Mouse (Mus musculus): ENCODE results near the gene Arid2. TPM values are rescaled to one million over a fixed set of nuclear protein-coding genes. Genes with fewer than 3 reads are reported as not detected.
A peak's percentile ranks its signal among the peaks of the same experiment; 100 is the strongest.
"Not testable (repeated sequence)": the region's sequence is repeated elsewhere in the genome, so short reads cannot be mapped to it uniquely, and the experiment has no call there.

Gene Arid2
- polyA plus RNA-seq (2015; fragmentation: Nextera tagmentation; extraction: Ambion mirVana), result 18.3 and 19.5 TPM in 2 replicates

- H3K36me3 ChIP-seq, result no peaks in the 10 kb centered on the region
- WGBS, result under 1% methylated on average over 51 of the region's 67 CpGs
- peak within 1 kb of the TSS; percentile 95 for H3K4me3 ChIP-seq
- H3K27ac ChIP-seq (replicated peaks), result peak within 1 kb of the TSS; percentile 100
- peak within 1 kb of the TSS; percentile 100 for H3K9ac ChIP-seq
- H3K27me3 ChIP-seq, result no peaks in the 10 kb centered on the region
- no peaks in the 10 kb centered on the region for H3K9me3 ChIP-seq
- H3K4me1 ChIP-seq (replicated peaks), result peaks cover 37% of the 10 kb centered on the region
- ATAC-seq (ENCODE audit: low FRiP score, low read depth), result peak; percentile 27
- H3K4me2 ChIP-seq, result peak within 1 kb of the TSS; percentile 86
Measured at GRCm38 (mm10) chr15:96287369-96287975, at the start of gene Arid2. Gene Arid2, plus strand, starts transcription at chr15:96287518.

DNA sequence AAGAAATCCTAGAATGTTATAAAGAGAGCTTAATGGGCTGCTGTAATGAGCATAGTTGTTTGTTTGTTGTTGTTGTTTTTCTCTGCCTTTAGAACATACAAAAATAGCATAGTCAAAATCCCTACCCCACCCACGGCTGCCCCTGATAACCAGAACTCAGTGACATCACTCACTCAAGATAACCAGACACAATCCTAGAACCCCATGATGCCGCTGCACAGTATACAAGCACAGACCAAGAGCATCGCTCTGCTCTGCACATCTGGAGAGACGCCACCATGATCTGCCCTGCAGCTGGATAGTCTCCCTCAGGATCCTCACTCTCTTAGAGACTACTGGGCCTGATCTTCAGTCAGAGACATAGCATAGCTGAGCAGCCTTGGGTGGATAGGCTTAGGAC lies 49.2 kb upstream of the Arid2 start:
- ATAC-seq (ENCODE audit: low FRiP score, low read depth), result no peak
- Histone ChIP-seq H3K9me3 (no peaks in the 10 kb centered on the region), H3K27ac (replicated peaks) (no peak overlapping the region), H3K9ac (no peak overlapping the region), H3K4me1 (replicated peaks) (no peaks in the 10 kb centered on the region), H3K36me3 (no peaks in the 10 kb centered on the region), H3K4me3 (no peak overlapping the region), H3K4me2 (no peak overlapping the region), H3K27me3 (no peaks in the 10 kb centered on the region)
- WGBS, result 96% methylated on average over 4 of the region's 4 CpGs

- Histone ChIP-seq H3K27ac (replicated peaks) (no peak overlapping the region), H3K4me3 (no peak overlapping the region), H3K36me3 (no peaks in the 10 kb centered on the region), H3K9ac (no peak overlapping the region), H3K4me1 (replicated peaks) (no peaks in the 10 kb centered on the region), H3K9me3 (no peaks in the 10 kb centered on the region), H3K4me2 (no peak overlapping the region), H3K27me3 (no peaks in the 10 kb centered on the region)
- no peak for ATAC-seq (ENCODE audit: low FRiP score, low read depth)
- WGBS, result 89% methylated on average over 6 of the region's 6 CpGs
Measured at GRCm38 (mm10) chr15:96244171-96244570, 43.1 kb upstream of the Arid2 start.

DNA sequence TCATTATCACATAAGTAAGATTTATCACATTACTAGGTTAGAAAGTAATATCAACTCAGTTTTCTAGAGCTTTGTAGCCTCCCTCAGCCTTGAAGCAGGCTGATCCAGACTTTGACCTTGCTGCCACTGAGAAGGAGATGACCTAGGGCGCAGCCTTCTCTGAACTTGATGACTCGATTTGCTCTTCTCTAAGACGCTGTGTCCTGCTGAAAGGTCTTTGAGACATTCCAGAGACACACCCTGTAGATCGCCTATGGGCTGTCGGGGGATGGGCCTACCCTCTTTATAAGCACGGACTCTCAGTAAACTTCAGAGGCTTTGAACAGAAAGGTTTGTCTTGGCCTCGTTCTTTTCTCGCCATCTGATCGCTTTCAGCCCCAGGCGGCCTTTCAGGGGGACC lies 42.6 kb upstream of the Arid2 start:
- not testable (repeated sequence) for ATAC-seq (ENCODE audit: low FRiP score, low read depth); H3K9ac ChIP-seq; H3K4me2 ChIP-seq; H3K27ac ChIP-seq (replicated peaks); H3K27me3 ChIP-seq; H3K4me3 ChIP-seq; H3K4me1 ChIP-seq (replicated peaks); H3K9me3 ChIP-seq; H3K36me3 ChIP-seq
- 76% methylated on average over 10 of the region's 10 CpGs for WGBS

DNA sequence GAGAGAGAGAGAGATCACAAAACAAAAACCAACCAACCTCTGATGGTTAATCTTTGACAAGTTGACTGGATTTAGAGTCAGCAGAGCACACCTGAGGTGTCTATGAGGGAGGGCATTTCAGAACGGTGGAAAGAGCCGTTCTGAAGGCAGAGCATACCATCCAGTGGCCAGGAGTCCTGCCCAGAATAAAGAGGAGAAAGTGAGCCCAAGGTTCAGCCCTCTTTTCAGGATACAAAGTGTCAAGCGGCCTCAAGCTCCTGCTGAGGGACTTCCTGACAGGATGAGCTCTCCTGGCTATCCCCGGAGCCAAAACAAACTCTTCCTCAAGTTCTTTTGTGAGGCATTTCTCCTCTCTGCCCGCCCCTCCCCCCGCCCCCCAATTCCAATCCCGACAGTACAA lies 33.5 kb upstream of the Arid2 start:
- Histone ChIP-seq H3K27me3 (no peaks in the 10 kb centered on the region), H3K9ac (peak overlapping the region; percentile 28; the same call in 1 of the 2 replicates), H3K4me2 (peak overlapping the region; percentile 69), H3K9me3 (no peaks in the 10 kb centered on the region), H3K36me3 (no peaks in the 10 kb centered on the region), H3K4me1 (replicated peaks) (peaks cover 13% of the 10 kb centered on the region; the same call in 1 of the 2 replicates), H3K27ac (replicated peaks) (no peak overlapping the region), H3K4me3 (peak overlapping the region; percentile 37)
- ATAC-seq (ENCODE audit: low FRiP score, low read depth), result no peak
- under 1% methylated on average over 7 of the region's 7 CpGs for WGBS

DNA sequence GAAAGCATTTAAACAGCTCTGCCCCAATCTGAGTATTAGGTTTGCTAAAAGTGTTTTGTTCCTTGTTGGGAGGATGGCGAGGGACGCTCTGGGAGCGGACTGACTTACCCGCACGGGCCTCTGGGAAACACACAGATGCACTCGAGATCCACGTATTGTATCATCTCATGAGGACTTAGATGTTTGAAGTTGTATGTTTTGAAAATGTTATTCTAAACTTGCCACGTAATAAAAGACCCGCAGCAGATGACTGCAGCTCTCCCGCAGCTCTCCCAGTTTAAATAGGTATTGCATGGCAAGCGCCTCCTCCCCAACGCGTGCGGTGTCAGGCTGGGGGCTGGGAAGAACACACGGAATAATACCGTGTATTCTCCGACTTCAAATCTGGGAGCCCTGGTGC lies 33.0 kb upstream of the Arid2 start:
- Histone ChIP-seq H3K4me3 (peak overlapping the region; percentile 37), H3K9me3 (no peaks in the 10 kb centered on the region), H3K36me3 (no peaks in the 10 kb centered on the region), H3K9ac (peak overlapping the region; percentile 28; the same call in 1 of the 2 replicates), H3K4me2 (peak overlapping the region; percentile 69), H3K4me1 (replicated peaks) (peaks cover 13% of the 10 kb centered on the region; the same call in 1 of the 2 replicates), H3K27ac (replicated peaks) (no peak overlapping the region), H3K27me3 (no peaks in the 10 kb centered on the region)
- 1% methylated on average over 17 of the region's 17 CpGs for WGBS
- peak; percentile 68; the same call in 1 of the 2 replicates for ATAC-seq (ENCODE audit: low FRiP score, low read depth)

GRCm38 (mm10) chr15:96257781-96258180 lies 29.5 kb upstream of the Arid2 start:
- Histone ChIP-seq H3K27me3 (no peaks in the 10 kb centered on the region), H3K4me1 (replicated peaks) (peaks cover 13% of the 10 kb centered on the region; the same call in 1 of the 2 replicates), H3K27ac (replicated peaks) (no peak overlapping the region), H3K9me3 (peaks cover 11% of the 10 kb centered on the region; the same call in 1 of the 2 replicates), H3K4me2 (peak overlapping the region; percentile 23; the same call in 1 of the 2 replicates), H3K9ac (no peak overlapping the region), H3K4me3 (no peak overlapping the region), H3K36me3 (peaks cover 3% of the 10 kb centered on the region; the same call in 1 of the 2 replicates)
- no peak for ATAC-seq (ENCODE audit: low FRiP score, low read depth)
- 74% methylated on average over 5 of the region's 5 CpGs for WGBS

GRCm38 (mm10) chr15:96264614-96265013 lies 22.7 kb upstream of the Arid2 start:
- WGBS, result 96% methylated on average over 3 of the region's 3 CpGs
- no peak overlapping the region for H3K27ac ChIP-seq (replicated peaks)
- no peak for ATAC-seq (ENCODE audit: low FRiP score, low read depth)
- no peak overlapping the region for H3K9ac ChIP-seq
- H3K36me3 ChIP-seq, result peaks cover 23% of the 10 kb centered on the region
- no peak overlapping the region for H3K4me2 ChIP-seq
- no peak overlapping the region for H3K4me3 ChIP-seq
- H3K4me1 ChIP-seq (replicated peaks), result no peaks in the 10 kb centered on the region
- peaks cover 13% of the 10 kb centered on the region; the same call in 1 of the 2 replicates for H3K9me3 ChIP-seq
- no peaks in the 10 kb centered on the region for H3K27me3 ChIP-seq

DNA sequence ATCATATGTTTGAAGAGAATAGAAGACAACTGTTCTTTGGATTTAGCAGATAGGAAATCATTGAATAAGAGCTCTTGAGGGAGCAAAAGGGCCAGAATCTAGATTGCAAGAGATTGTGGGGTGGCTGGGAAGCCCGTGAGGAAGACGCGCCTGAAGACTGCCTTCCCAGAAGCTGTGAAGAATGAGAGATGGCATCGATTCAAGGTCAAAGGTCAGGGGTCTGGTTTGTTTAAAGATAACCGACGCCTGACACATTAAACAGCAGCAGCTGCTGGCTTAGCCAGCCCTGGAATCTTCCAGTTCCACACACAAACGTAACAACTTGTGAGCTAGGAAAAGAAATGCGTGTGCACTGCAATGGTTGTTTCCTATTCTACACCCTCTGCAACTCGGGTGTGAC lies 19.4 kb upstream of the Arid2 start:
- Histone ChIP-seq H3K4me1 (replicated peaks) (no peaks in the 10 kb centered on the region), H3K27ac (replicated peaks) (no peak overlapping the region), H3K36me3 (peaks cover 20% of the 10 kb centered on the region), H3K27me3 (no peaks in the 10 kb centered on the region), H3K9ac (no peak overlapping the region), H3K4me3 (no peak overlapping the region), H3K4me2 (no peak overlapping the region), H3K9me3 (0 out of 2 replicates have a peak, but pooled peaks cover 3% of the 10 kb centered on the region)
- no peak for ATAC-seq (ENCODE audit: low FRiP score, low read depth)
- 94% methylated on average over 9 of the region's 9 CpGs for WGBS

- no peak overlapping the region for H3K27ac ChIP-seq (replicated peaks)
- no peak for ATAC-seq (ENCODE audit: low FRiP score, low read depth)
- H3K36me3 ChIP-seq, result peaks cover 20% of the 10 kb centered on the region
- 91% methylated on average over 9 of the region's 9 CpGs for WGBS
- H3K4me2 ChIP-seq, result no peak overlapping the region
- no peaks in the 10 kb centered on the region for H3K27me3 ChIP-seq
- H3K9ac ChIP-seq, result no peak overlapping the region
- no peaks in the 10 kb centered on the region for H3K4me1 ChIP-seq (replicated peaks)
- no peak overlapping the region for H3K4me3 ChIP-seq
- 0 out of 2 replicates have a peak, but pooled peaks cover 3% of the 10 kb centered on the region for H3K9me3 ChIP-seq
Measured at GRCm38 (mm10) chr15:96268610-96269009, 18.7 kb upstream of the Arid2 start.

GRCm38 (mm10) chr15:96269402-96269801 lies 17.9 kb upstream of the Arid2 start:
- no peaks in the 10 kb centered on the region for H3K27me3 ChIP-seq
- 0 out of 2 replicates have a peak, but pooled peaks cover 3% of the 10 kb centered on the region for H3K9me3 ChIP-seq
- peaks cover 23% of the 10 kb centered on the region for H3K36me3 ChIP-seq
- H3K4me3 ChIP-seq, result no peak overlapping the region
- H3K4me2 ChIP-seq, result no peak overlapping the region
- no peak overlapping the region for H3K9ac ChIP-seq
- no peak overlapping the region for H3K27ac ChIP-seq (replicated peaks)
- WGBS, result 97% methylated on average over 4 of the region's 4 CpGs
- ATAC-seq (ENCODE audit: low FRiP score, low read depth), result no peak
- no peaks in the 10 kb centered on the region for H3K4me1 ChIP-seq (replicated peaks)

GRCm38 (mm10) chr15:96270272-96270880 lies 16.9 kb upstream of the Arid2 start:
- H3K9me3 ChIP-seq, result 0 out of 2 replicates have a peak, but pooled peaks cover 3% of the 10 kb centered on the region
- no peak overlapping the region for H3K27ac ChIP-seq (replicated peaks)
- no peaks in the 10 kb centered on the region for H3K27me3 ChIP-seq
- no peak overlapping the region for H3K4me3 ChIP-seq
- H3K4me1 ChIP-seq (replicated peaks), result no peaks in the 10 kb centered on the region
- H3K4me2 ChIP-seq, result no peak overlapping the region
- H3K9ac ChIP-seq, result no peak overlapping the region
- WGBS, result 91% methylated on average over 10 of the region's 10 CpGs
- ATAC-seq (ENCODE audit: low FRiP score, low read depth), result no peak
- peaks cover 24% of the 10 kb centered on the region for H3K36me3 ChIP-seq
